Mouse (Mus musculus): ENCODE measurements at regions not wholly inside any gene's neighbourhood (a gene's known extent, or its start where the extent isn't known, plus 50 kb on each side); places are given as distances from the start of the nearest gene placed in this dataset.

GRCm38 (mm10) chr6:145310601-145311000 is 60.6 kb upstream of the Kras start:
- TF ChIP-seq NANOG (IDR thresholded peaks at IDR 0.05; ENCODE audit: borderline replicate concordance, low read length): no peak
- H3K27me3 ChIP-seq (ENCODE audit: insufficient read depth, low read length): no peaks in the 10 kb centered on the region
- peaks cover 18% of the 10 kb centered on the region for H3K4me1 ChIP-seq (replicated peaks; ENCODE audit: low read depth, low read length)
- no peaks in the 10 kb centered on the region for H3K36me3 ChIP-seq (ENCODE audit: insufficient read depth, low read length)
- no peaks in the 10 kb centered on the region for H3K9me3 ChIP-seq (ENCODE audit: low read length)
- no peak overlapping the region for H3K4me3 ChIP-seq (replicated peaks; ENCODE audit: low read length)

- peaks cover 19% of the 10 kb centered on the region for H3K4me1 ChIP-seq (replicated peaks; ENCODE audit: low read depth, low read length)
- no peak overlapping the region for H3K4me3 ChIP-seq (replicated peaks; ENCODE audit: low read length)
- no peaks in the 10 kb centered on the region for H3K9me3 ChIP-seq (ENCODE audit: low read length)
- no peaks in the 10 kb centered on the region for H3K36me3 ChIP-seq (ENCODE audit: insufficient read depth, low read length)
- TF ChIP-seq NANOG (IDR thresholded peaks at IDR 0.05; ENCODE audit: borderline replicate concordance, low read length) (no peak), POU5F1 (IDR thresholded peaks at IDR 0.05; ENCODE audit: borderline replicate concordance, low read length) (no peak), CTCF (conservative IDR thresholded peaks at IDR 0.05; ENCODE audit: low read length) (no peak)
- H3K27me3 ChIP-seq (ENCODE audit: insufficient read depth, low read length): 0 out of 2 replicates have a peak, but pooled peaks cover 2% of the 10 kb centered on the region
These were observed 59.0 kb upstream of the Kras start for GRCm38 (mm10) chr6:145309025-145309424.

GRCm38 (mm10) chr6:145307237-145307636 is 57.2 kb upstream of the Kras start:
- TF ChIP-seq CTCF (conservative IDR thresholded peaks at IDR 0.05; ENCODE audit: low read length) (no peak), POU5F1 (IDR thresholded peaks at IDR 0.05; ENCODE audit: borderline replicate concordance, low read length) (no peak), NANOG (IDR thresholded peaks at IDR 0.05; ENCODE audit: borderline replicate concordance, low read length) (no peak)
- H3K4me3 ChIP-seq (replicated peaks; ENCODE audit: low read length): no peak overlapping the region
- peaks cover 19% of the 10 kb centered on the region for H3K27me3 ChIP-seq (ENCODE audit: insufficient read depth, low read length)
- peaks cover 33% of the 10 kb centered on the region for H3K4me1 ChIP-seq (replicated peaks; ENCODE audit: low read depth, low read length)
- no peaks in the 10 kb centered on the region for H3K9me3 ChIP-seq (ENCODE audit: low read length)
- H3K36me3 ChIP-seq (ENCODE audit: insufficient read depth, low read length): no peaks in the 10 kb centered on the region

GRCm38 (mm10) chr6:145306331-145307124 is 56.5 kb upstream of the Kras start:
- Histone ChIP-seq H3K4me3 (replicated peaks; ENCODE audit: low read length) (no peak overlapping the region), H3K27me3 (ENCODE audit: insufficient read depth, low read length) (peaks cover 23% of the 10 kb centered on the region)

GRCm38 (mm10) chr6:145305669-145306068 is 55.6 kb upstream of the Kras start:
- peaks cover 30% of the 10 kb centered on the region for H3K4me1 ChIP-seq (replicated peaks; ENCODE audit: low read depth, low read length)
- no peaks in the 10 kb centered on the region for H3K9me3 ChIP-seq (ENCODE audit: low read length)
- H3K27me3 ChIP-seq (ENCODE audit: insufficient read depth, low read length): peaks cover 28% of the 10 kb centered on the region
- TF ChIP-seq NANOG (IDR thresholded peaks at IDR 0.05; ENCODE audit: borderline replicate concordance, low read length) (no peak), CTCF (conservative IDR thresholded peaks at IDR 0.05; ENCODE audit: low read length) (no peak), POU5F1 (IDR thresholded peaks at IDR 0.05; ENCODE audit: borderline replicate concordance, low read length) (no peak)
- no peak overlapping the region for H3K4me3 ChIP-seq (replicated peaks; ENCODE audit: low read length)
- H3K36me3 ChIP-seq (ENCODE audit: insufficient read depth, low read length): no peaks in the 10 kb centered on the region

More at GRCm38 (mm10) chr6:145306331-145307124, 56.5 kb upstream of the Kras start:
- H3K36me3 ChIP-seq (ENCODE audit: insufficient read depth, low read length): no peaks in the 10 kb centered on the region
- no peak for TF ChIP-seq CTCF (conservative IDR thresholded peaks at IDR 0.05; ENCODE audit: low read length)
- no peak for TF ChIP-seq POU5F1 (IDR thresholded peaks at IDR 0.05; ENCODE audit: borderline replicate concordance, low read length)
- no peak for TF ChIP-seq NANOG (IDR thresholded peaks at IDR 0.05; ENCODE audit: borderline replicate concordance, low read length)
- no peaks in the 10 kb centered on the region for H3K9me3 ChIP-seq (ENCODE audit: low read length)
- peaks cover 33% of the 10 kb centered on the region for H3K4me1 ChIP-seq (replicated peaks; ENCODE audit: low read depth, low read length)

- no peak for TF ChIP-seq CTCF (conservative IDR thresholded peaks at IDR 0.05; ENCODE audit: low read length)
- TF ChIP-seq NANOG (IDR thresholded peaks at IDR 0.05; ENCODE audit: borderline replicate concordance, low read length): no peak
- TF ChIP-seq POU5F1 (IDR thresholded peaks at IDR 0.05; ENCODE audit: borderline replicate concordance, low read length): no peak
- Histone ChIP-seq H3K27me3 (ENCODE audit: insufficient read depth, low read length) (peaks cover 34% of the 10 kb centered on the region), H3K4me1 (replicated peaks; ENCODE audit: low read depth, low read length) (peaks cover 20% of the 10 kb centered on the region), H3K36me3 (ENCODE audit: insufficient read depth, low read length) (no peaks in the 10 kb centered on the region), H3K4me3 (replicated peaks; ENCODE audit: low read length) (peak overlapping the region; percentile 4; the same call in 1 of the 2 replicates), H3K9me3 (ENCODE audit: low read length) (no peaks in the 10 kb centered on the region)
These were observed 53.6 kb upstream of the Kras start for GRCm38 (mm10) chr6:145303641-145304070.

- TF ChIP-seq CTCF (conservative IDR thresholded peaks at IDR 0.05; ENCODE audit: low read length) (no peak), NANOG (IDR thresholded peaks at IDR 0.05; ENCODE audit: borderline replicate concordance, low read length) (no peak), POU5F1 (IDR thresholded peaks at IDR 0.05; ENCODE audit: borderline replicate concordance, low read length) (no peak)
- no peak overlapping the region for H3K4me3 ChIP-seq (replicated peaks; ENCODE audit: low read length)
These were observed 53.0 kb upstream of the Kras start for GRCm38 (mm10) chr6:145302907-145303640.

GRCm38 (mm10) chr6:145302105-145302504 is 52.1 kb upstream of the Kras start:
- Histone ChIP-seq H3K9me3 (ENCODE audit: low read length) (no peaks in the 10 kb centered on the region), H3K4me1 (replicated peaks; ENCODE audit: low read depth, low read length) (peaks cover 16% of the 10 kb centered on the region), H3K4me3 (replicated peaks; ENCODE audit: low read length) (no peak overlapping the region), H3K36me3 (ENCODE audit: insufficient read depth, low read length) (no peaks in the 10 kb centered on the region), H3K27me3 (ENCODE audit: insufficient read depth, low read length) (peaks cover 34% of the 10 kb centered on the region)
- no peak for TF ChIP-seq NANOG (IDR thresholded peaks at IDR 0.05; ENCODE audit: borderline replicate concordance, low read length)
- no peak for TF ChIP-seq CTCF (conservative IDR thresholded peaks at IDR 0.05; ENCODE audit: low read length)
- TF ChIP-seq POU5F1 (IDR thresholded peaks at IDR 0.05; ENCODE audit: borderline replicate concordance, low read length): no peak

More at GRCm38 (mm10) chr6:145302907-145303640, 53.0 kb upstream of the Kras start:
- H3K4me1 ChIP-seq (replicated peaks; ENCODE audit: low read depth, low read length): peaks cover 16% of the 10 kb centered on the region
- no peaks in the 10 kb centered on the region for H3K9me3 ChIP-seq (ENCODE audit: low read length)
- peaks cover 34% of the 10 kb centered on the region for H3K27me3 ChIP-seq (ENCODE audit: insufficient read depth, low read length)
- H3K36me3 ChIP-seq (ENCODE audit: insufficient read depth, low read length): no peaks in the 10 kb centered on the region
